Mouse (Mus musculus) adrenal gland, adult 2 months (tissue): Measurements from ENCODE around the gene Tcta. TPM values are rescaled to one million over a fixed set of nuclear protein-coding genes. Genes with fewer than 3 reads are reported as not detected.
A peak's percentile ranks its signal among the peaks of the same experiment; 100 is the strongest.
"Not testable (repeated sequence)": the region's sequence is repeated elsewhere in the genome, so short reads cannot be mapped to it uniquely, and the experiment has no call there.

ENCODE experiments used
- DNase-seq: peaks from one replicate; pipeline ENCODE4 v3.0.0; 2021
- polyA plus RNA-seq: library from polyadenylated mRNA; depleted of rRNA; stranded (reverse); fragments of >200 nt; gene quantifications from 2 replicates; pipeline ENCODE4 v1.2.3, GENCODE M21; 2012
- total RNA-seq, 2 experiments: library from RNA; stranded (reverse); gene quantifications; 2 replicates each; pipeline ENCODE4 v1.2.3; 2021

The Tcta gene
- total and polyA plus RNA-seq, 3 experiments, result 31.3 to 56.7 (median 42.8) TPM

- DNase-seq, result no peak
Observed at GRCm38 (mm10) chr9:108317572-108317971, 11.6 kb upstream of the Tcta start.

GRCm38 (mm10) chr9:108308141-108308540 lies 2.2 kb upstream of the Tcta start:
- DNase-seq, result no peak

- DNase-seq, result no peak
Observed at GRCm38 (mm10) chr9:108307021-108307807, 1.3 kb upstream of the Tcta start.

- DNase-seq, result peak; percentile 92
Observed at GRCm38 (mm10) chr9:108306571-108306980, 616 bp upstream of the Tcta start.

- peak; percentile 22 for DNase-seq
Observed at GRCm38 (mm10) chr9:108305170-108305569, 790 bp downstream of the Tcta start.

GRCm38 (mm10) chr9:108304716-108305115 lies 1.2 kb downstream of the Tcta start:
- no peak for DNase-seq

- DNase-seq, result no peak
Observed at GRCm38 (mm10) chr9:108301853-108302252, 4.1 kb downstream of the Tcta start.

- DNase-seq, result peak; percentile 13
Observed at GRCm38 (mm10) chr9:108296453-108297355, 9.3 kb downstream of the Tcta start, which contains the start of gene Amt. Gene Amt, plus strand, starts transcription at chr9:108296853.

- no peak for DNase-seq
Observed at GRCm38 (mm10) chr9:108290773-108291172, 15.2 kb downstream of the Tcta start.

- DNase-seq, result peak; percentile 93
Observed at GRCm38 (mm10) chr9:108290016-108290750, 15.8 kb downstream of the Tcta start, which contains the start of gene Nicn1. Gene Nicn1, plus strand, starts transcription at chr9:108290429.

GRCm38 (mm10) chr9:108289347-108289746 lies 16.6 kb downstream of the Tcta start:
- no peak for DNase-seq

GRCm38 (mm10) chr9:108287526-108288238 lies 18.3 kb downstream of the Tcta start:
- not testable (repeated sequence) for DNase-seq

- peak; percentile 72 for DNase-seq
Observed at GRCm38 (mm10) chr9:108284410-108284809, 21.6 kb downstream of the Tcta start.

- DNase-seq, result peak; percentile 77
Observed at GRCm38 (mm10) chr9:108280071-108280828, 25.7 kb downstream of the Tcta start.

GRCm38 (mm10) chr9:108278697-108279450 lies 27.1 kb downstream of the Tcta start:
- DNase-seq, result peak; percentile 47

GRCm38 (mm10) chr9:108275331-108275659 lies 30.7 kb downstream of the Tcta start:
- DNase-seq, result no peak

GRCm38 (mm10) chr9:108274476-108275330 lies 31.3 kb downstream of the Tcta start:
- DNase-seq, result peak; percentile 85

- DNase-seq, result no peak
Observed at GRCm38 (mm10) chr9:108273485-108273884, 32.5 kb downstream of the Tcta start.

GRCm38 (mm10) chr9:108272691-108273090 lies 33.3 kb downstream of the Tcta start:
- DNase-seq, result no peak
